Mouse (Mus musculus) CH12F3 (cell line): ENCODE measurements around the gene Nipal1.

Source experiments
- in situ Hi-C: fragments of 300-500 bp; cut with MboI; formaldehyde crosslinking; loops from 2 replicates; pipeline ENCODE4 v1.14.3; 2020; ENCODE audit warnings: low sequenced_read_pairs

Gene Nipal1

GRCm38 (mm10) chr5:72647418-72647907 is at the start of gene Nipal1:
Nipal1 (plus strand) TSS chr5:72647795.
- in situ Hi-C loops, result no loop called here

- in situ Hi-C loops, result no loop called here
Observed at GRCm38 (mm10) chr5:72601006-72601405, 46.6 kb upstream of the Nipal1 start.

DNA sequence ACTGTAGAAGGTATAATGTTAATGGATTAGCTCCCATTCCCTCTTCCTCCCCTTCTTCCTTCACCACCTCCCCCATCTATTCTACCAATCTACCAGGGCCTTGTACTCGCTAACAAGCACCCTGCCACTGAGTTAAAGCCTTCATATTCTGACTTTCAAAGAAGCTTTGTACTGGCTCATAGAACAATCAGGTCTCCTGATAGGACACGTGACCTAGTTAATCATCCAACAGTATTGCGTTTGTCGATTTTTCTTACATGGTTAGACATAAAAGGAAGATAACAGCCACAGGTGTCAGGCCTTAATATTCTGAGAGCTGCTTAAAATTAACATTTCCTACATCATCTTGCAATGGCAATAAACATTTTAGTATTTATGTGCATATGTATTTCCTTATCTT is 44.5 kb upstream of the Nipal1 start:
- in situ Hi-C loops, result no loop called here

DNA sequence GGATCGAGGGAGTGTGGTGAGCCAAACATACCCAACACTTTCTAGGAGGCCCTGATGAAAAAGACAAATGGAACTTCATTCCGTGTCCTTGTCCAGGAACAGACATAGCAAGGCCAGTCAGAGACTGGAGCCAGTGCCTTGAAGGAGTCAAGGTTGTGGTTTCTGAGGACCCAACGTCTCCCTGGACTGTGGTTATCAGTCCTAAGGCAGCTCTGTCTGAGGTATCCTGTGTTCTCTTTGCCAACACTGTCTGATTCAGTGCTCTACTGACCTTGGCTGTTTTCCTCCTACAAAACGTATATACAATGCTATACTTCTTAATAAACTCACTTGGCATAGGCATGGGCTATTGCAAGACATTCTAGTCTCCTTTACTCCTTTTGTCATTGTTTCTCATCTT is 30.2 kb upstream of the Nipal1 start:
- in situ Hi-C loops, result no loop called here

GRCm38 (mm10) chr5:72621022-72621421 is 26.6 kb upstream of the Nipal1 start:
- in situ Hi-C loops, result no loop called here

DNA sequence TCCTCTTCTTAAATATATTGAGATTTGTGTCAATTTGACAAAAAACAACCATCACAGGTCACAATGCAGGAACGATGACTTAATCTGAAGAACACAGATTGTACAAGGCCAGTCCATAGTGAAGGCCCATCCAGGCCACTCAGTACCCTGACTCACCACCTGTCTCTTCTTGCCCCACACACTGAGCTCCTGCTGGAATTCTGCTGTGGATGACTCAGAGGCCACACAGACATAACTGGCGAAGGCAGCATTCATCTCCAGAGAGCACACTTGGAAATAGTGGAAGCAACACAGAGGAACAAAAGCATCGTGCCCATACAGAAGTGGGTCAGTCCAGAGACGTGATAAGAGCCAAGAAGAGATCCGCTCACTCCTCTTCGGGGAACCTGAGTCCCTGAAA is 17.6 kb upstream of the Nipal1 start:
- in situ Hi-C loops, result no loop called here

- in situ Hi-C loops, result no loop called here
Observed at GRCm38 (mm10) chr5:72634791-72635271, 12.8 kb upstream of the Nipal1 start.

GRCm38 (mm10) chr5:72636122-72636521 is 11.5 kb upstream of the Nipal1 start:
- in situ Hi-C loops, result no loop called here

DNA sequence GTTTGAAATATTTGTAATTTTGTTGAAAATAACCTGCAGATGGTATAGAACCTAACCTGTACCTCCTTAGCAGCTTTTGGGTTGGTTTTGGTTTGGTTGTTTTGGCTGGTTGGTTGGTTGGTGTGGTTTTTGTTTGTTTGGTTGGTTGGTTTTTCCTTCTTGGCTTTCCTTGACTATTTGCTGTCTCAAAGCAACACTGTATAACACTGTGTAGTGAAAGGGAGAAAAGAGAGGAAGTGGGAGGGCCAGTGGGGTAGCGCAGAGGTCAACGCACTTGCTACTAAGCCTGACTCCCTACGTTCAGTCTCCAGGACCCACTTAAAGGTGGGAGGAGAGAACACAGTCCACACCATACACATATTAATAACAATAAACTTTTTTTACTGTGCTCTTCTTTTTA is 11.0 kb upstream of the Nipal1 start:
- in situ Hi-C loops, result no loop called here

- in situ Hi-C loops, result no loop called here
Observed at GRCm38 (mm10) chr5:72640072-72640471, 7.5 kb upstream of the Nipal1 start.

DNA sequence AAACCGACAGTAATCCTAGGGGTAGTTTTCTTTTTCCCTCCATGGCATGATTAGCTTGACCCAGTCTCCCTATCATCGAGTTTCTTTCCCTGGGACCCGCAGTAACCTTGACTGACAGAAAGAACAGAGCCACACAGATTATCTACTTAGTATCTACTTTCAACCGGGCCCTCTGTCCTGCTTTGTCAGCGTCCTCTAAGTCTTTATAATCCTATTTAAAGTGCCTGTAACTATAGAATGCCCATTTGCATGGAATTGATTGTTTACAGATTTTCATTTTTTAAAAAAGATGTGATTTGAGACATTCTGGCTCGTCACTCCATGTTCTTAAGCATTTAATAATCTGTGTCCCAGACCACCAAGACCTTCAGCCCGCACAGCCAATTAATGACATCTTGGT is 3.9 kb upstream of the Nipal1 start:
- in situ Hi-C loops, result no loop called here

DNA sequence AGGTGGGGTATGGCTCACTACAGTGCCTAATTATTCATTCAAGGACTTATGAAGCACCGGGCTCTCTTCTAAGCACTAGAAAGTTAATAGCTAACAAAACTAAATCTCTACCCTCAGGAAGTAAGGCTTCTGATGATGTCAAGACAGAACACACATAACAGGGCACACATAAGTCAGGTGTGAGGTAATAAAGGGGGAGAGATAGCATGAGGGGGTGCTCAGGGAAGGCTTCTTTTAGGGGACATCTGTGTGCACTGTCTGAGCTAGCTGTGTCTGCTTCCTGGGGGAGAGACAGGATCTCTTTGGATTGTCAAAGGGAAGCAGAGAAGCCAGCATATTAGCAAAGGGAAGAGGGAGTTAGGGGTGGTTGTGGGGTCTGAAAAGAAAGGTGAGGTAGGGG is 3.4 kb upstream of the Nipal1 start, which contains the start of gene Cnga1:
Gene Cnga1, minus strand, starts transcription at position 101 of the 400 bp plus-strand sequence.
- in situ Hi-C loops, result no loop called here

- in situ Hi-C loops, result no loop called here
Observed at GRCm38 (mm10) chr5:72646131-72646530, 1.5 kb upstream of the Nipal1 start.

GRCm38 (mm10) chr5:72646996-72647395 is 599 bp upstream of the Nipal1 start:
- in situ Hi-C loops, result no loop called here

DNA sequence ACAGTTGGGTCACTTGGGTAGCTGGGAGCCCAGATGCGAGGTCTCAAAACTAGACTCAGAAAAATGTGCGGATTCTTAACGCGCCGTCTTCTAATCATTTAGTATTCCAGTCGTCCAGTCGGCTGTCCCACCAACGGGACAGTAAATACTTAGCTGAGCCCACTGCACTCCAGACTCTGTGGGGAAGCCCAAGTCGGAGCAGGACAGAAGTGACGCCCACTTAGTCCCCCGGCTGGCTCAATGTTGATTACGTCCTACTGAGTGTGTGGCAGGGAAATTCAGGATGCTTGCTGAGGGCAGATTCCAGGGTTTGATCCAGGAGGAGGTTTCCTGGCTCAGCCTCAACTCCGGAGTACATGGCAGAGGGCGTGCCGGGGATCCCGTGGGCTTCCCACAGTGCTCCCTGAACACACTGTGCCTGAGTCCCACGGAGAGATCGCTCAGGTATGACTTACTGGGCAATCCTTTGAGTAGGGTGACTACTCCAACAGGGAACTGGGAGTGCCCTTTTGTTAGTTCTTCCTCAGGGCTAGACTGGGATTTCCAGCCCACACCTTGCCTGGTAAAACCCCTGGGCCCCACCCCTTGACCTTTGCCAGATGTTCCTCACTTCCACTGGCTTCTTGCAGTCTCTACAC is 482 bp downstream of the Nipal1 start:
- in situ Hi-C loops, result no loop called here

DNA sequence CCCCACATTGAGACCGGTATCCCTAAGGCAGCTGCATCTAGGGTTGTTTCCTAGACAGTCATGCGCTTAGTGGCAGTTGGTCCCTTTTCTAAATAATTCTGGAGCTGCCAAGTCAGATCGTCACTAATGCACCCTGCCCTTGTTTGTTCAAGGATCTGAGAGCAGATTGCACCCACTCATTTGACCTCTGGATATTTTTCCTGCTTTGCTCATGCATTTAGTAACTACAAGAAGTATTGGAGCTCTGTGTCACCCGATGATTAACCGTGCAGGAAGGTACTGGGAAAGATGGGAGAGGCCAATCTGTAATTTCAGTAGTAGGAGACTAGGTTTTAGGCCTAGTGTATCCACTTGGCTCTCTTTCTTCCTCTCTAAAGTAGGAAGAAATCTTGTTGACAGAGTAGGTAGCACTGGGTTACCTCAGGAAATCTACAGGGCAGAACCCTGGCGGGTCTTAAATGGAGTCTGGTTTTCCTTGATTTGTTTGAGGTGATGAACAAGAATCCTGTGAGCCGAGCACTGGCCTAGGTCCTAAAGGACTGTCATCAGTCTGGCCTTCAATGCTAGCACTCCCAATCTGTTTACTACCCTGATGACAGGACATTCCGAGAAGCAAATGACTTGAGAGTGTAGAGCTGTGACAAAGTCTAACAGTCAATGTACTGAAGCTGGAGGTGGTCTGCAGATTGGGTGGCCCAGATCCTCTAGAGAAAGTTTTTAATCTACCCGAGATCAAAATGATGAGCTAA is 1.6 kb downstream of the Nipal1 start:
- in situ Hi-C loops, result no loop called here

DNA sequence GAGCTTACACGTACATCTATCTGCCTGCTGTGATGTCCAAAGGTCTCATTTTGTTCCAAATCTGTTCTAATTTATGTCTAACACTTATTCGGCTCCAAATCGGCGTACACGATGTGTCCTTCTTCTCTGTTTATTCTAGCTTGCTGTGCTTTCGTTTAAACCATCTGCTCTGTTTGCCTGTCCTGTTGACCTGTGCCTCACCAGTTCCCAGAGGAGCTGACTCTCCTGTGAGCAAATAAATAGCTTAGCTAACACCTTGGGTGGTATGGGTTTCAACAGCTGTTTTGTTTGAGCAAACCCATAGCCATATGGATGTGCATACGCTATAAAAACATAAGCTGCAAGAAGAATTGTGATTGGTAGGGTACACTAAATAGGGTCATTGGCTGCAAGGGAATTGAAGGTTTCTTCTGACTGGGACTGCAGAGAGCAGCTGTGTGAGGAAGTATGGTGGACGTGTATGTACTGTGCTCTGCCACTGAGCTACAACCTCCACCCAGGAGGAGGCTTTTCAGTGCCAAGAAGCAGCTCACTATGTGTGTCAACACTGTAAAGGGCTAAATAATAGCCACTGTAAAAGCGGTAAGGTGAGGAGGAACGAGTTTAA is 5.6 kb downstream of the Nipal1 start:
- in situ Hi-C loops, result no loop called here

DNA sequence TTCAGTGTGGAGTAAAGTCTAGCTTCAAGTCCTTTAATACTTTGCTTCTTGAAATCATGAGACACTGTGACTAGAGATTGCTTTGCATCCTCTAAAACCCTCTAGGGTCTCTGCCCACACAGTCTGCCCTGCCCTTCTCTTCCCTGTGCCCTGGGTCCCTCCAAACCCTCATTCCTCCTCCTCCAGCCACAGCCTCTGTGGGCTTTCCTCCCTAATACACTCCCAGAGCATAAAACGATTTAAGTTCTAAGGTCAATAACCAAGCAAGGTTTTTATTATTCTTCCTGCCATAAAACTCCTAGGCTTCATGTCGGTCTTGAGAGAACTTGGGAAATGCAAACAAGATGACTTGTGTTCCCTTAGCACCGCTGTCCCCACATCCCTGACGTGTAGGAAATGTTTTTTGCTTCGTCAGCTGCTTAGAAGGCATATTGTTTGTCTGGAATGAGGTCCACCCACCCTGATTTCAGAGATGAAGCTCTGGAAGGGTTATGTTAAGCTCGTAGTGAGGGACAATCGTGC is 8.7 kb downstream of the Nipal1 start:
- in situ Hi-C loops, result no loop called here

DNA sequence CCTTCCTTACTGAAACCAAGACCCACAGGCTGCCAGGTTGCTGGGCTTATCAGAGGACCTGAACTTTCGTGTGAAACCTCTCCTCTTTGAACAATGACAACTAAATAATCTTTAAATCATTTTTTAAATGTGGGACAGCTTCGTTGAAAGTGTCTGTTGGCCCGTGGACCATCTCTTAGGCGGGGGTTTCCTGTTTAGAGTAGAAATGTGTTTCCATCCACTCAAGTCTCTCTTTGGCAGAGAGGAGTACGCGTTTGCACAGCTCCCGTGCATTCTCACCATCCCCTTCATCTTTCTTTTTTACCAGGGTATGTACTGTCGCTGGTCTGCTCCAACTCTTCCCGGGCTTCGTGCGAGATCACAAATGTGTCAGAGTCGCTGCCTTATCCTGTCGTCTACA is 10.8 kb downstream of the Nipal1 start:
- in situ Hi-C loops, result no loop called here

- in situ Hi-C loops, result no loop called here
Observed at GRCm38 (mm10) chr5:72661051-72661781, 13.6 kb downstream of the Nipal1 start.

DNA sequence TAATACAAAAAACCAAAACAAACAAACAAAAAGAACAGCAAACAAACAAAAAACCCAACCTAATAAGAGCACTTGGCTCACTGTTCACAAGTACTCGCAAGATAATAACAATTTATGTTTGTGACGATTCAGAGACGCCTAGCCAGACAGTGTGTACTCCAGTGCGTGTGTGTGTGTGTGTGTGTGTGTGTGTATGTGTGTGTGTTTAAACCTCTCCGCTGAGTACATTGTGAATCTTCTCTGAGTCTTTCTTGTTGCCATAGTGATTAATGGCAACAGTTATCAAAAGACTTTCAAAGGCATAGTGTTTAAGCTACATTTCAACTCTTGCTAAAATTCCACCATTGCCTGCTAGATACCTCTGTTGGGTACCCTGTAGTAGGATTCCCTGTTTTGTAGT is 16.5 kb downstream of the Nipal1 start:
- in situ Hi-C loops, result no loop called here
